Mouse (Mus musculus) forebrain, embryonic 15.5 days (tissue): ENCODE data around the gene Rpa2. TPM values are rescaled to one million over a fixed set of nuclear protein-coding genes. Genes with fewer than 3 reads are reported as not detected.
"Not testable (repeated sequence)": the region's sequence is repeated elsewhere in the genome, so short reads cannot be mapped to it uniquely, and the experiment has no call there.

Experiments
- ATAC-seq: fragments of 200-750 bp; cut with Nextera tagmentation; replicated peaks from 2 replicates; pipeline ENCODE4 v1.8.0; 2017; ENCODE audit warnings: mild to moderate bottlenecking, moderate TSS enrichment, moderate library complexity
- H3K27ac ChIP-seq: fragments of 300-500 bp; sonication (generic); replicated peaks from 2 replicates; pipeline ENCODE4 v1.5.1; 2015; ENCODE audit warnings: mild to moderate bottlenecking, inconsistent platforms
- H3K27me3 ChIP-seq: fragments of 300-500 bp; sonication (generic); 2 replicates; pipeline ENCODE4 v1.6.1; 2015; ENCODE audit warnings: inconsistent platforms
- H3K36me3 ChIP-seq: fragments of 300-500 bp; sonication (generic); 2 replicates; pipeline ENCODE4 v1.6.1; 2015; ENCODE audit warnings: mild to moderate bottlenecking, inconsistent platforms
- H3K4me1 ChIP-seq: fragments of 300-500 bp; sonication (generic); 2 replicates; pipeline ENCODE4 v1.6.1; 2015; ENCODE audit warnings: inconsistent platforms
- H3K4me2 ChIP-seq: fragments of 300-500 bp; sonication (generic); replicated peaks from 2 replicates; pipeline ENCODE4 v1.6.1; 2015; ENCODE audit warnings: mild to moderate bottlenecking, inconsistent platforms
- H3K4me3 ChIP-seq: fragments of 300-500 bp; sonication (generic); 2 replicates; pipeline ENCODE4 v1.5.1; 2015; ENCODE audit warnings: mild to moderate bottlenecking, inconsistent platforms
- H3K9ac ChIP-seq: fragments of 300-500 bp; sonication (generic); replicated peaks from 2 replicates; pipeline ENCODE4 v1.6.1; 2015; ENCODE audit warnings: mild to moderate bottlenecking, inconsistent platforms
- H3K9me3 ChIP-seq: fragments of 300-500 bp; sonication (generic); 2 replicates; pipeline ENCODE4 v1.6.1; 2016; ENCODE audit warnings: inconsistent platforms
- WGBS: fragments of 180-500 bp; shearing (Covaris S2); methylation state at CpG from one replicate; pipeline ENCODE4 v1.1.7; 2015; ENCODE audit warnings: mixed read lengths; 5-methylcytosine and 5-hydroxymethylcytosine counted together
- polyA plus RNA-seq: library from polyadenylated mRNA; unstranded; fragments of >200 nt; fragmentation: Nextera tagmentation; extraction: Ambion mirVana; gene quantifications from 2 replicates; pipeline ENCODE4 v1.2.1, GENCODE M21; 2015

Rpa2 gene
- polyA plus RNA-seq, 1 experiment from 2014 or later, result 63.2 TPM

GRCm38 (mm10) chr4:132776764-132777163 is 8.6 kb downstream of the Rpa2 start:
- peaks cover 59% of the 10 kb centered on the region for H3K36me3 ChIP-seq

DNA sequence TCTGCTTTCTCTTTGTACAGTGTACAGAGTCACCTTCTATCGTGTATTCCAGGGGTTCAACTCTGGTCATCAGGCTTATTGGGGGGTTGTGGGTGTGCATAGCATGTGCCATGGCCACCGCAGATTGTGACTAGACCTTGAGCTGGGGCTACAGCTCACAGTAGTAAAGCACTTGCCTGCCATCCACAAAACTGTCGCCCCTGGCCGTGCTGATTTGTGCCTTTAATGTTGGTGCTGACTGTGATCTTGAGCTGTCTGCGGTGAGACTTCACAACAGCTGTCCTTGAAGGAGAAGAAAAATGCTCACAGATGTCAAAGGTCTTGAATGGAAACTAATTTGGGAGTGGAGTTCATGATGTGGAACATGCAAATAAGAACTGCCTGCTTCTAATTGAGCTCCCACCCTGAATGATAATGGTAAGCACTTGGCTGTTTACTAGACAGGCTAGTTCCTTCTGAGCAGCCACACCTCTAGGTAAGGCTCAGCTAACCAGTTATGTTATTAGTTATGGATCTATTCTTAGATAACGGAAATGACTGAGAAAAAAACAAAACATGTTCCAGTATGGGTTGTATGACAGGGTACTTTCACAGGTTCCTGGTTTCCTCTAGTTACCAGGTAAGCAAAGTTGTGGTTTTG is 10.6 kb downstream of the Rpa2 start:
- Histone ChIP-seq H3K4me1 (no peaks in the 10 kb centered on the region), H3K9me3 (no peaks in the 10 kb centered on the region), H3K4me3 (no peak overlapping the region), H3K9ac (no peak overlapping the region), H3K4me2 (no peak overlapping the region), H3K36me3 (peaks cover 47% of the 10 kb centered on the region), H3K27ac (no peak overlapping the region), H3K27me3 (no peaks in the 10 kb centered on the region)
- WGBS, result 95% methylated on average over 6 of the region's 6 CpGs
- ATAC-seq, result no peak

More at GRCm38 (mm10) chr4:132776764-132777163, 8.6 kb downstream of the Rpa2 start:
- WGBS, result 92% methylated on average over 5 of the region's 5 CpGs
- no peak overlapping the region for H3K4me3 ChIP-seq
- H3K9ac ChIP-seq, result no peak overlapping the region
- no peaks in the 10 kb centered on the region for H3K27me3 ChIP-seq
- H3K9me3 ChIP-seq, result no peaks in the 10 kb centered on the region
- H3K4me2 ChIP-seq, result no peak overlapping the region
- no peak overlapping the region for H3K27ac ChIP-seq
- no peaks in the 10 kb centered on the region for H3K4me1 ChIP-seq
- no peak for ATAC-seq

GRCm38 (mm10) chr4:132780288-132780687 is 12.2 kb downstream of the Rpa2 start:
- no peak for ATAC-seq
- 94% methylated on average over 4 of the region's 4 CpGs for WGBS

GRCm38 (mm10) chr4:132783732-132784131 is 15.6 kb downstream of the Rpa2 start:
- 90% methylated on average over 2 of the region's 2 CpGs for WGBS
- no peaks in the 10 kb centered on the region for H3K4me1 ChIP-seq

More at GRCm38 (mm10) chr4:132780288-132780687, 12.2 kb downstream of the Rpa2 start:
- Histone ChIP-seq H3K9me3 (no peaks in the 10 kb centered on the region), H3K4me2 (no peak overlapping the region), H3K27ac (no peak overlapping the region), H3K4me1 (no peaks in the 10 kb centered on the region), H3K9ac (no peak overlapping the region), H3K36me3 (peaks cover 33% of the 10 kb centered on the region), H3K4me3 (no peak overlapping the region), H3K27me3 (no peaks in the 10 kb centered on the region)

GRCm38 (mm10) chr4:132785228-132785627 is 17.1 kb downstream of the Rpa2 start:
- WGBS, result 90% methylated on average over 13 of the region's 13 CpGs
- H3K9ac ChIP-seq, result no peak overlapping the region
- H3K9me3 ChIP-seq, result no peaks in the 10 kb centered on the region
- no peak for ATAC-seq
- no peaks in the 10 kb centered on the region for H3K4me1 ChIP-seq
- no peaks in the 10 kb centered on the region for H3K36me3 ChIP-seq
- H3K4me2 ChIP-seq, result no peak overlapping the region
- no peaks in the 10 kb centered on the region for H3K27me3 ChIP-seq
- no peak overlapping the region for H3K27ac ChIP-seq
- H3K4me3 ChIP-seq, result no peak overlapping the region

More at GRCm38 (mm10) chr4:132783732-132784131, 15.6 kb downstream of the Rpa2 start:
- H3K9me3 ChIP-seq, result no peaks in the 10 kb centered on the region
- no peak overlapping the region for H3K4me2 ChIP-seq
- H3K4me3 ChIP-seq, result no peak overlapping the region
- no peaks in the 10 kb centered on the region for H3K27me3 ChIP-seq
- peaks cover 1% of the 10 kb centered on the region for H3K36me3 ChIP-seq
- no peak for ATAC-seq
- H3K27ac ChIP-seq, result no peak overlapping the region
- H3K9ac ChIP-seq, result no peak overlapping the region

DNA sequence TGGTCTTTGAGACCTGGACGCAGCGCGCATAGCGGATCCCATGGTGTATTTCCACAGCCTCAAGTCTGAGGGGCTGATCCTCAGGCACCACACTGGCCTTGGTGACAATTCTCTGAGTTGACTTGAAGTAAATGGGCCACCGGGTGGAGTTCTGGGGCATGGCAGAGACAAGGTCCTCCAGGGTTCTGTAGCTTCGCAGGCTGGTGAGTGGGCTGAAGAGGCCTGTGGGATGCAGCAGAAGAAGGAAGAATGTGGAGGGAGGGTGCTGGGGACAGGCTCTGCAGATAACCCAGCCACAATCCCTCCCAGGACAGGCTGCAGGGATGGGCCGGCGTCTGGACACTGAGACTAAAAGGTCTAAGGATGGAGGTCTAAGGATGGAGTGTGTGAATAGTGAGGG is 21.6 kb downstream of the Rpa2 start:
- WGBS, result 89% methylated on average over 8 of the region's 8 CpGs
- H3K9me3 ChIP-seq, result no peaks in the 10 kb centered on the region
- H3K4me1 ChIP-seq, result no peaks in the 10 kb centered on the region
- H3K4me3 ChIP-seq, result no peak overlapping the region
- H3K4me2 ChIP-seq, result no peak overlapping the region
- H3K27me3 ChIP-seq, result peaks cover 2% of the 10 kb centered on the region
- no peak overlapping the region for H3K9ac ChIP-seq
- H3K27ac ChIP-seq, result no peak overlapping the region
- H3K36me3 ChIP-seq, result no peaks in the 10 kb centered on the region
- ATAC-seq, result no peak

- not testable (repeated sequence) for H3K36me3 ChIP-seq, H3K4me3 ChIP-seq, H3K4me2 ChIP-seq, H3K9ac ChIP-seq, ATAC-seq, H3K27me3 ChIP-seq, H3K27ac ChIP-seq, H3K4me1 ChIP-seq, H3K9me3 ChIP-seq
- 84% methylated on average over 8 of the region's 9 CpGs for WGBS
Observed at GRCm38 (mm10) chr4:132793322-132794004, 25.3 kb downstream of the Rpa2 start.

GRCm38 (mm10) chr4:132794028-132794427 is 25.9 kb downstream of the Rpa2 start:
- peaks cover 9% of the 10 kb centered on the region for H3K27me3 ChIP-seq
- H3K9me3 ChIP-seq, result no peaks in the 10 kb centered on the region
- H3K36me3 ChIP-seq, result no peaks in the 10 kb centered on the region
- H3K4me3 ChIP-seq, result no peak overlapping the region
- H3K4me2 ChIP-seq, result no peak overlapping the region
- WGBS, result 87% methylated on average over 9 of the region's 9 CpGs
- H3K9ac ChIP-seq, result no peak overlapping the region
- no peak for ATAC-seq
- 0 out of 2 replicates have a peak, but pooled peaks cover 6% of the 10 kb centered on the region for H3K4me1 ChIP-seq
- H3K27ac ChIP-seq, result no peak overlapping the region

GRCm38 (mm10) chr4:132794760-132795159 is 26.6 kb downstream of the Rpa2 start:
- 0 out of 2 replicates have a peak, but pooled peaks cover 6% of the 10 kb centered on the region for H3K4me1 ChIP-seq
- H3K27me3 ChIP-seq, result peaks cover 9% of the 10 kb centered on the region
- no peak overlapping the region for H3K4me3 ChIP-seq
- no peaks in the 10 kb centered on the region for H3K9me3 ChIP-seq
- WGBS, result 82% methylated on average over 8 of the region's 8 CpGs
- no peak for ATAC-seq
- no peak overlapping the region for H3K4me2 ChIP-seq
- no peaks in the 10 kb centered on the region for H3K36me3 ChIP-seq
- no peak overlapping the region for H3K27ac ChIP-seq
- no peak overlapping the region for H3K9ac ChIP-seq

DNA sequence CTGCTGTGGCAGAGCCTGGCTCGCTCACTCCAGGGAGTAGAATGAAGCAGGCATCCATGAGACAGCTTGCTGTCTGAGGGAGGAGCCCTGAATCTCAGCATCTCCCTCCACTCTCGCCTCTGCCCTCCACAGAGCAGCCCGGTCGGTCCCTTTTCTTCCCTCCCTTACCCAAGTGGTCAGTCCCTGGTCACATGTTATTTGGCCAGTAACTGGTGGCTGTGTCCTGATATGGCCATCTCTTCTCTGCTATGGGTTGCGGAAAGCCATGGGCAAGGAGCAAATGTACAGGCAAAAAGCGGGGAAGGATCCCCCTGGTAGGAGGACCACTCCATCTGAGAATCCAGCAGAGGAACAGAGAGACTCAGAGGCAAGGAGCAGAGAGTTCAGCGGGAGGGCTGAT is 27.0 kb downstream of the Rpa2 start:
- ATAC-seq, result no peak
- H3K9me3 ChIP-seq, result no peaks in the 10 kb centered on the region

GRCm38 (mm10) chr4:132796196-132796886 is 28.2 kb downstream of the Rpa2 start, which contains the start of gene Themis2:
Gene Themis2 (minus strand): TSS chr4:132796387.
- H3K4me1 ChIP-seq, result 0 out of 2 replicates have a peak, but pooled peaks cover 6% of the 10 kb centered on the region
- no peak within 1 kb of the TSS for H3K9ac ChIP-seq
- ATAC-seq, result no peak
- H3K27ac ChIP-seq, result no peak within 1 kb of the TSS
- peak within 1 kb of the TSS; percentile 32 for H3K4me2 ChIP-seq
- H3K36me3 ChIP-seq, result no peaks in the 10 kb centered on the region
- peak within 1 kb of the TSS; percentile 22 for H3K4me3 ChIP-seq
- H3K27me3 ChIP-seq, result peaks cover 9% of the 10 kb centered on the region
- no peaks in the 10 kb centered on the region for H3K9me3 ChIP-seq
- 4% methylated on average over 21 of the region's 21 CpGs for WGBS

More for the DNA sequence above, 27.0 kb downstream of the Rpa2 start:
- Histone ChIP-seq H3K27ac (no peak overlapping the region), H3K4me2 (no peak overlapping the region), H3K36me3 (no peaks in the 10 kb centered on the region), H3K9ac (no peak overlapping the region), H3K4me1 (0 out of 2 replicates have a peak, but pooled peaks cover 6% of the 10 kb centered on the region), H3K4me3 (no peak overlapping the region), H3K27me3 (peaks cover 9% of the 10 kb centered on the region)
- 69% methylated on average over 7 of the region's 7 CpGs for WGBS

DNA sequence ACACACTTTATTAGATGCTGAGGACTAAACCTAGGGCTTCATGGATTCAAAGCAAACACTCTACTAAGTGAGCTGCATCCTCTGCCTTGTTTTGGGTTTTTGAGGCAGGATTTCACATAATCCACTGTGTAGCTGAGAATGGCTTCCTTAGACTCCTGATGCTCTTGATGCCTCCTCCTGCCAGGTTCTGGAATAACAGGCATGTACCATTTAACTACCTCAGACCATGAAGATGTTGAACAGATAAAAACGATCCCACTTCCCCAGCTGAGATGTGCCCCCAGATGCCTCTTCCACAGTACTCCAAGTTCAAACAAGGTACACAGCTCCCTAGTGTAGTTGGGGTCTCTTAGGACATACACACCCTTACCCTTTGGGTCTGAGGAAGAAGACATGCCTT is 29.3 kb downstream of the Rpa2 start:
- 91% methylated on average over 1 of the region's 1 CpGs for WGBS
- Histone ChIP-seq H3K27me3 (peaks cover 9% of the 10 kb centered on the region), H3K36me3 (no peaks in the 10 kb centered on the region), H3K27ac (no peak overlapping the region), H3K9me3 (no peaks in the 10 kb centered on the region), H3K4me1 (0 out of 2 replicates have a peak, but pooled peaks cover 6% of the 10 kb centered on the region), H3K4me3 (no peak overlapping the region), H3K9ac (no peak overlapping the region), H3K4me2 (no peak overlapping the region)
- ATAC-seq, result no peak
